Mouse (Mus musculus): ENCODE results near the gene Pik3c2b.

- no peak for TF ChIP-seq POLR2A (IDR thresholded peaks at IDR 0.05; ENCODE audit: insufficient read length, low read depth)
- no peak for TF ChIP-seq TCF3 (IDR thresholded peaks at IDR 0.05; ENCODE audit: insufficient read length, low read depth)
- TF ChIP-seq MYOG (IDR thresholded peaks at IDR 0.05; ENCODE audit: control insufficient read depth in 1 of 3, insufficient read depth in 1 of 3, insufficient read length in 2 of 3, low read depth in 2 of 3): no peak
- no peak for TF ChIP-seq USF1 (IDR thresholded peaks at IDR 0.05; ENCODE audit: low read depth)
- no peak for TF ChIP-seq MYOD1 (IDR thresholded peaks at IDR 0.05; ENCODE audit: control insufficient read depth in 1 of 3, insufficient read length in 2 of 3, low read depth in 2 of 3)
- no peak for TF ChIP-seq MAX (IDR thresholded peaks at IDR 0.05; ENCODE audit: low read depth)
- no peak for TF ChIP-seq E2F4 (IDR thresholded peaks at IDR 0.05; ENCODE audit: insufficient read depth)
- TF ChIP-seq CEBPB (IDR thresholded peaks at IDR 0.05; ENCODE audit: insufficient read depth, poor library complexity, severe bottlenecking): no peak
- no peak for TF ChIP-seq POLR2AphosphoS2 (IDR thresholded peaks at IDR 0.05; ENCODE audit: insufficient read length, low read depth)
These were observed 1.0 kb downstream of the Pik3c2b start for GRCm38 (mm10) chr1:133046441-133046931.

Data from myocyte (in vitro differentiated cells).